Mouse (Mus musculus): ENCODE data around the gene Pate3.

DNA sequence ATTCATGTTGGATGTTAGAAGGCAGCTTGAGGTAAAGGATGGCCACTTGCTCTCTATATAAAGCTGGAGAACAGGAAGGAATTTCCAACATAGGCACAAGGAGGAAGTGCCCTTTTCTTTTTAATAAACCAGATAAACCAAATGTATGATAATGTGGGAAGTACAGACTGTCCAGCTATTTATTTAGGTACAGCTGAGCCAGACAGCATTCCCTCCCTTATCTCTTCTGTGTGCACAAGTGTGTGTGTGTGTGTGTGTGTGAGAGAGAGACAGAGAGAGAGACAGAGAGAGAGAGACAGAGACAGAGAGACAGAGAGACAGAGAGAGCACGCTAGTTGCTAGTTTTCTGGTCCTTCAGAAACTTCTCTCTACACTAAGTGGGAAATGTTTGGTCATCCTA, 36.2 kb downstream of the Pate3 start, which contains the start of gene Pate4:
- TF ChIP-seq CTCF (IDR thresholded peaks at IDR 0.05; ENCODE audit: insufficient read depth, low read depth, low read length): no peak
- TF ChIP-seq POLR2A (IDR thresholded peaks at IDR 0.05; ENCODE audit: insufficient read depth, low read depth, low read length): no peak
